Mouse (Mus musculus) kidney, postnatal 25 days (tissue): ENCODE measurements around the gene Nacc2.

ENCODE experiments used
- DNase-seq, 2 experiments: peaks; one replicate each; pipeline ENCODE4 v3.0.0; 2021; ENCODE audit warnings: mixed read lengths in 2 of 2

Gene Nacc2

GRCm38 (mm10) chr2:26139034-26139544, 16.1 kb upstream of the Nacc2 start:
- DNase-seq = no peak

- peak; percentile 27 to 67 for DNase-seq
These were observed 15.4 kb upstream of the Nacc2 start for GRCm38 (mm10) chr2:26138252-26139033.

GRCm38 (mm10) chr2:26134591-26134990, 11.6 kb upstream of the Nacc2 start:
- peak in 1 of 2 experiments; percentile 31 for DNase-seq

GRCm38 (mm10) chr2:26132628-26133551, 9.9 kb upstream of the Nacc2 start:
- peak; percentile 94 to 97 for DNase-seq

GRCm38 (mm10) chr2:26131327-26131726, 8.3 kb upstream of the Nacc2 start:
- peak; percentile 36 to 75 for DNase-seq

GRCm38 (mm10) chr2:26129962-26130361, 6.9 kb upstream of the Nacc2 start:
- DNase-seq = no peak

GRCm38 (mm10) chr2:26129346-26129745, 6.3 kb upstream of the Nacc2 start:
- DNase-seq = no peak

- peak; percentile 76 to 92 for DNase-seq
These were observed 595 bp downstream of the Nacc2 start for GRCm38 (mm10) chr2:26122171-26123078.

- DNase-seq = no peak
These were observed 1.4 kb downstream of the Nacc2 start for GRCm38 (mm10) chr2:26121541-26122083.

GRCm38 (mm10) chr2:26119626-26120025, 3.4 kb downstream of the Nacc2 start:
- no peak for DNase-seq

- peak; percentile 44 to 69 for DNase-seq
These were observed 3.8 kb downstream of the Nacc2 start for GRCm38 (mm10) chr2:26119310-26119592.

GRCm38 (mm10) chr2:26118584-26119309, 4.3 kb downstream of the Nacc2 start:
- peak; percentile 59 to 84 for DNase-seq

GRCm38 (mm10) chr2:26117580-26117979, 5.4 kb downstream of the Nacc2 start:
- no peak for DNase-seq

- no peak for DNase-seq
These were observed 6.5 kb downstream of the Nacc2 start for GRCm38 (mm10) chr2:26116550-26116949.

- no peak for DNase-seq
These were observed 7.8 kb downstream of the Nacc2 start for GRCm38 (mm10) chr2:26115215-26115614.

- DNase-seq = peak in 1 of 2 experiments; percentile 21
These were observed 14.8 kb downstream of the Nacc2 start for GRCm38 (mm10) chr2:26108237-26108636.

- DNase-seq = no peak
These were observed 16.0 kb downstream of the Nacc2 start for GRCm38 (mm10) chr2:26107011-26107410.

- peak in 1 of 2 experiments; percentile 22 for DNase-seq
These were observed 16.8 kb downstream of the Nacc2 start for GRCm38 (mm10) chr2:26106233-26106632.

- no peak for DNase-seq
These were observed 22.7 kb downstream of the Nacc2 start for GRCm38 (mm10) chr2:26100296-26100695.

- peak in 1 of 2 experiments; percentile 22 for DNase-seq
These were observed 23.2 kb downstream of the Nacc2 start for GRCm38 (mm10) chr2:26099851-26100250.

GRCm38 (mm10) chr2:26099260-26099659, 23.8 kb downstream of the Nacc2 start:
- DNase-seq = peak in 1 of 2 experiments; percentile 62
